Mouse (Mus musculus) hindbrain, embryonic 13.5 days (tissue): ENCODE measurements around the gene Car12. TPM values are rescaled to one million over a fixed set of nuclear protein-coding genes. Genes with fewer than 3 reads are reported as not detected.

ENCODE experiments used
- ATAC-seq: fragments of 200-750 bp; cut with Nextera tagmentation; 2 replicates; pipeline ENCODE4 v1.8.0; 2017; ENCODE audit warnings: moderate TSS enrichment; ENCODE audit not compliant: low FRiP score
- H3K27ac ChIP-seq: fragments of 300-500 bp; sonication (generic); 2 replicates; pipeline ENCODE4 v1.5.1; 2015; ENCODE audit warnings: inconsistent platforms, mild to moderate bottlenecking, moderate library complexity
- H3K27me3 ChIP-seq: fragments of 300-500 bp; sonication (generic); 2 replicates; pipeline ENCODE4 v1.6.1; 2015; ENCODE audit warnings: mild to moderate bottlenecking, inconsistent platforms
- H3K36me3 ChIP-seq: fragments of 300-500 bp; sonication (generic); 2 replicates; pipeline ENCODE4 v1.6.1; 2015; ENCODE audit warnings: mild to moderate bottlenecking, inconsistent platforms
- H3K4me1 ChIP-seq: fragments of 300-500 bp; sonication (generic); replicated peaks from 2 replicates; pipeline ENCODE4 v1.6.1; 2015; ENCODE audit warnings: inconsistent platforms
- H3K4me2 ChIP-seq: fragments of 300-500 bp; sonication (generic); 2 replicates; pipeline ENCODE4 v1.6.1; 2015; ENCODE audit warnings: inconsistent platforms, mild to moderate bottlenecking, moderate library complexity
- H3K4me3 ChIP-seq: fragments of 300-500 bp; sonication (generic); 2 replicates; pipeline ENCODE4 v1.5.1; 2015; ENCODE audit warnings: mild to moderate bottlenecking, inconsistent platforms
- H3K9ac ChIP-seq: fragments of 300-500 bp; sonication (generic); 2 replicates; pipeline ENCODE4 v1.6.1; 2015; ENCODE audit warnings: mild to moderate bottlenecking, inconsistent platforms
- H3K9me3 ChIP-seq: fragments of 300-500 bp; sonication (generic); 2 replicates; pipeline ENCODE4 v1.6.1; 2016; ENCODE audit warnings: inconsistent platforms
- WGBS: fragments of 180-500 bp; shearing (Covaris S2); methylation state at CpG from one replicate; pipeline ENCODE4 v1.1.7; 2015; 5-methylcytosine and 5-hydroxymethylcytosine counted together
- polyA plus RNA-seq: library from polyadenylated mRNA; unstranded; fragments of >200 nt; fragmentation: Nextera tagmentation; extraction: Ambion mirVana; gene quantifications from 2 replicates; pipeline ENCODE4 v1.2.1, GENCODE M21; 2015

Gene Car12
- polyA plus RNA-seq, result 3.3 and 6.4 TPM in 2 replicates

DNA sequence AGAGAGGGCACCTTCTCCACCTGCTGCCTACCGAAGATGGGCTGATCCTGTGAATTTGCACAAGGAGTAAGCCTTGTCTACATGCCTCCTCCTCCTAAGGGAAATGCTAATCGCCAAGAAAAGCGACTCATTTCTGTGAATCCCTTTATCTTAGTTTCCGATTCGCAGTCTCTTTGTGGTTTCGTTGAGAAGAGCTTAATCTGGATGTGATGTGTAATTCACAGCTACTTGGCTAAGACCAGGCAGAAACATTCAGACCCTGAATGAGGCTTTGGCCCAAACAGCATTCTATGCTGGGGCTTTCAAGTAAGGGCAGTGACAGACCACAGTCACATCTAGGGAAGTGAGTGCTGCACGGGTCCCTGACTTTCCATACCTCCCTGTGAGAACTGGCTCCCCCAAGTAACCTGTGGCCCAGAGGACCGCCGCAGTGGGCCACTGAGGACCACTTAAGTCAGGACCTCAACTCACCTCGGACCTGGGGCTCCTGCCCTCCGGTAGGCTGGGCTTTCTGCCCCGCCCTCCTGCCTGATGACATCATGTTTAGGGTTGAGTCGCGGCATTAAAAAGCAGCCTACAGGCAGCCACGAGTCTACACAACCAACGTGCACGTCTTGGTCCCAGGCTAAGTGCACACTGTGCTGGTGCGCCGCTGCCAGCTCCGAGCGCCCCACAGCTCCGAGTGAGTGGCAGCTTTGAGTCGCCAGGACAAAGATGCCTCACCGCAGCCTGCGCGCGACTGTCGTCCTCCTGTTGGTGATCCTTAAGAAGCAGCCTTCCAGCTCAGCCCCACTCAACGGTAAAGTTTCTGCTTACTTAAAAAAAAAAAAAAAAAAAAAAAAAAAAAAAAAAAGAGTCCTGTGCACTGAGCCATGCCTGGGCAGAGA is at the start of gene Car12:
Gene Car12 (plus strand): TSS at position 552 of the 887 bp plus-strand sequence.
- 15% methylated on average over 29 of the region's 29 CpGs for WGBS
- H3K27me3 ChIP-seq, result peaks cover 29% of the 10 kb centered on the region
- no peaks in the 10 kb centered on the region for H3K9me3 ChIP-seq
- H3K27ac ChIP-seq, result no peak within 1 kb of the TSS
- peaks cover 23% of the 10 kb centered on the region for H3K4me1 ChIP-seq
- peak within 1 kb of the TSS; percentile 68 for H3K4me2 ChIP-seq
- peak within 1 kb of the TSS; percentile 38 for H3K4me3 ChIP-seq
- H3K36me3 ChIP-seq, result no peaks in the 10 kb centered on the region
- 0 out of 2 replicates have a peak, but pooled peaks have one; percentile 57 for ATAC-seq
- peak within 1 kb of the TSS; percentile 61 for H3K9ac ChIP-seq

DNA sequence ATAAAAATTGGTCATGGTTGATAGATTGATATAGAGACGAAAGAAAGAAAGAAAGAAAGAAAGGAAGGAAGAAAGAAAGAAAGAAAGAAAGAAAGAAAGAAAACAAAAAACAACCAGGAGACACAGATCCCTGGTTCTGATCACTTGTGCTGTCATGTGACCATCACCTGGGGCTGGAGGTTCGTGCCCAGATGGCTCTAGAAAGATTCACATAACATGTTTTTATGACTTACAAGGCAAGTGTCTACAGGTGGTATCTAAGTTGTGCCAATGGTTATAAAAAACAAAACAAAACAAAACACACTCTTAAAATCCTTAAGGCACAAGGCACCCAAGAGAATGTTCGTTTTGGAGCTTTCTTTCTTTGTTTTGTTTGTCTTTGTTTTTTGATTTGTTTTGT is 49.7 kb upstream of the Car12 start:
- WGBS, result 83% methylated on average over 3 of the region's 3 CpGs
- H3K27me3 ChIP-seq, result no peaks in the 10 kb centered on the region
- no peaks in the 10 kb centered on the region for H3K36me3 ChIP-seq
- no peak overlapping the region for H3K4me3 ChIP-seq
- no peak overlapping the region for H3K9ac ChIP-seq
- 0 out of 2 replicates have a peak, but pooled peaks cover 3% of the 10 kb centered on the region for H3K4me1 ChIP-seq
- no peak overlapping the region for H3K27ac ChIP-seq
- H3K9me3 ChIP-seq, result no peaks in the 10 kb centered on the region
- ATAC-seq, result no peak
- H3K4me2 ChIP-seq, result no peak overlapping the region

DNA sequence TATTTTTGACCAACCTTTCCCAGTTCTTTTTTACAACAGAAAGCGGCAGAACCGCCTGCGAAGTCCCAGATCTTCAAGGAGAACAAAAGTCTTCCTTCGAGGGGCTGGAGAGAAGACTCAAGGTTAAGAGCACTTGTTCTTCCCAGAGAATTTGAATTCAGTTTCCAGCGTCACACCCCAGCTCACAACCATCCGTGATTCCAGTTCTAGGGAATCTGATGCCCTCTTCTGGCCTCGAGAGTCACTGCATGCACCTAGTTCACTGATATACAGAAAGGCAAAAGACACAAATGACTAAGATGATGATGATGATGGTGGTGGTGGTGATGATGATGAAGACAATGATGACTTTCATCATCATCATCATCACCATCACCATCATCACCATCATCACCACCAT is 48.9 kb upstream of the Car12 start:
- Histone ChIP-seq H3K4me3 (no peak overlapping the region), H3K27ac (no peak overlapping the region), H3K9me3 (no peaks in the 10 kb centered on the region), H3K4me1 (no peaks in the 10 kb centered on the region), H3K4me2 (no peak overlapping the region), H3K27me3 (no peaks in the 10 kb centered on the region), H3K9ac (no peak overlapping the region), H3K36me3 (no peaks in the 10 kb centered on the region)
- no peak for ATAC-seq
- 85% methylated on average over 7 of the region's 7 CpGs for WGBS

DNA sequence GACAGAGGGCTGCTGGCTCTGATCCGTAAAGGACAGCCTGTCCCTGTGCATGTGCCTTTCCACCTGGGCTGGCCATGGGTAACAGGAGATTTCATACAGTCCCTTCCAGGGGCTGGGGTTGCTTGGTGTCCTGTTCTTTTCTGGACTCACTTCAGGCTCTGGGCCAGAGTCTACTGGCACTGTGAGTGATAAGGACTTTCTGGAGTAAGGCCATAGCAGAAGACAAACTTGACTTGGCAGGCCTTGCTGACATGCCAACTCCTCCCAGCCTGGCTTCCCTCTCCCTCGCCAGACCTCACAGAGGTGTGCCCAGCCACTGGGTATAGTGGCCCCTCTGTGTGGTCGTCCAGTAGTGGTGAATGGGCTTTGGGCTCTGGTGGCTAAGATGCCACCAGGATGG is 47.3 kb upstream of the Car12 start:
- H3K4me2 ChIP-seq, result no peak overlapping the region
- WGBS, result 90% methylated on average over 3 of the region's 3 CpGs
- H3K4me3 ChIP-seq, result no peak overlapping the region
- no peak for ATAC-seq
- no peaks in the 10 kb centered on the region for H3K9me3 ChIP-seq
- H3K36me3 ChIP-seq, result no peaks in the 10 kb centered on the region
- no peaks in the 10 kb centered on the region for H3K27me3 ChIP-seq
- H3K27ac ChIP-seq, result no peak overlapping the region
- no peaks in the 10 kb centered on the region for H3K4me1 ChIP-seq
- no peak overlapping the region for H3K9ac ChIP-seq

DNA sequence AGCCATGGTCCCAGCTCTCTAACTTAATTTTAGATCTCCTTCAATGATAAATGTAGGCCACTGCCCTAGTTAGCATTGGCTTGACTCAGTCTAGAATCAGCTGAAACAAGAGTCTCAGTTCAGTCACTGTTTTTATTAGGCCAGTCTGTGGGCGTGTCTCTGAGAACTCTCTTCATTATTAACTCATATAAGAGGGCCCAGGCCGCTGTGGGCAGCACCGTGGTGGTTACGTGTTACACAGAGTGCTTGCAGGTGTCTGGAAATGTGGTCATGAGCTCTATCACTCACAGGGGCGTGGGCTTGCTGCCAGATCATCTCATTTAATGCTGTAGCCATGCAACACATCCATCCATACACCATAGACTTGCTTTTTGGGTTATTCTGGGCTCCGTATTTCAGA is 46.4 kb upstream of the Car12 start:
- Histone ChIP-seq H3K9me3 (no peaks in the 10 kb centered on the region), H3K4me3 (no peak overlapping the region), H3K36me3 (no peaks in the 10 kb centered on the region), H3K9ac (no peak overlapping the region), H3K27me3 (no peaks in the 10 kb centered on the region), H3K4me2 (no peak overlapping the region), H3K27ac (no peak overlapping the region), H3K4me1 (no peaks in the 10 kb centered on the region)
- no peak for ATAC-seq
- 85% methylated on average over 6 of the region's 6 CpGs for WGBS

DNA sequence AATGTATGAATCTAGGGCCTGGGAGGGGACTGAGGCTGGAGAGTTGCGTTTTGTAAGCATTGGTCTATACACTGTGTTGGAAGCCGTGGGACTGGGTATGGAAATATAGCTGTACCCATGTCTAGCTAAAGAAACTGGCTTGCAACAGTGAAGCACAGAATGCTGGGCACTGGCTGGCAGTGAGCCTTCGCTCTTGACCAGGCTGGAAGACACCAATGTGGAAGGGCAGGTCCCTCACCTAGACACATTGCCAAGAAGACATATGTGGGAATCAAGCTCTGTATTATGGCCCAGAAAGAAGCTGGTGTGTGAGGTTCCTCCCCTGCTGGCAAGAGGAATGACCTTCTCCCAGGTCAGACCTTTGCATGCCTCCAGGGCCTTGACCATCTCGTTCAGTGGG is 45.6 kb upstream of the Car12 start:
- WGBS, result 91% methylated on average over 4 of the region's 4 CpGs
- H3K9me3 ChIP-seq, result no peaks in the 10 kb centered on the region
- no peaks in the 10 kb centered on the region for H3K27me3 ChIP-seq
- no peak for ATAC-seq
- no peak overlapping the region for H3K27ac ChIP-seq
- no peak overlapping the region for H3K4me3 ChIP-seq
- no peaks in the 10 kb centered on the region for H3K36me3 ChIP-seq
- H3K9ac ChIP-seq, result no peak overlapping the region
- H3K4me2 ChIP-seq, result no peak overlapping the region
- H3K4me1 ChIP-seq, result no peaks in the 10 kb centered on the region

DNA sequence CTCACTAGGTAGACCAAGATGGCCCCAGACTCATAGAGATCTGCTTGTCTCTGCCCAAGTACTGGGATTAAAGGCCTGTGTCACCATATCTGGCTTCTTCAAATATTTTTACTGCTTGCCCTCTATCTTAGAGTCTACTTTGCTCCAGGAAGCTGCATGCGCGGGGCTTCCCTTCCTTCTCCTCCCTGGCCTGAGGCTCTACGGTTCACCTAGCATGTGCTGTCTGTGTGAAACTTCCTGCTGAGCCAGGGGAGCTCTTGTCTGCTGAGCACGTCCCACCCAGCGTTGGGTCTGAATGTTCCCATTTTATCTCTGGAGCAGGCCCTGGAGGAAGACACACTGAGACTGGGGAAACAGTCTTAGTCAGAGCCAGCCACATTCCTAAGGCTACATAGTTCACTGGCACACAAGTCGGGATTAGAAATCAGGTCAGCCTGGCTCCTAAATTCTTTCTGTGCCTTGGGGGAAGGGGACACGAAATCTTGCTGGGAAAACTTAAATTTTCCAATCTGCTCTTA is 43.9 kb upstream of the Car12 start:
- H3K9ac ChIP-seq, result no peak overlapping the region
- no peak overlapping the region for H3K27ac ChIP-seq
- no peak overlapping the region for H3K4me2 ChIP-seq
- WGBS, result 59% methylated on average over 7 of the region's 7 CpGs
- H3K27me3 ChIP-seq, result no peaks in the 10 kb centered on the region
- H3K4me1 ChIP-seq, result no peaks in the 10 kb centered on the region
- no peaks in the 10 kb centered on the region for H3K9me3 ChIP-seq
- no peaks in the 10 kb centered on the region for H3K36me3 ChIP-seq
- ATAC-seq, result no peak
- H3K4me3 ChIP-seq, result no peak overlapping the region

DNA sequence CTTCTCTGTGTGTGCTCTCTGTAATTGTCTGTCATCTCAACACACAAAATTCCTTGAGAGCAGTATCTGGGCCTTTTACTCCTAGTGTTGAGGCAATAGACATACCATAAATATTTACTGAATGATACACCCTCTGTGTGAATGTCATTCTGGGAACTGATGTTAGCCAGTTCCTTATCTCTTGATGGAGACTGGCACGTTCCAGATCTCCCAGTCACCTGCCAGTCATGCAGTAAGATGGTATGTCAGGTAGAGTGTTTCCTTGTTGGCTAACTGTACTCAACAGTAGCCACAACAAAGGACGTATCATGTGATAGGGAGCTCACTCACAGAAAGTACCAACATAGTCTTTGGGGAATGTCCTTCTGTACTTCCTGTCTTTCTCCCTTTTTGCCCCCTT is 39.7 kb upstream of the Car12 start:
- H3K4me2 ChIP-seq, result no peak overlapping the region
- H3K4me1 ChIP-seq, result no peaks in the 10 kb centered on the region
- H3K9ac ChIP-seq, result no peak overlapping the region
- H3K36me3 ChIP-seq, result no peaks in the 10 kb centered on the region
- no peaks in the 10 kb centered on the region for H3K27me3 ChIP-seq
- no peak overlapping the region for H3K4me3 ChIP-seq
- H3K27ac ChIP-seq, result no peak overlapping the region
- no peaks in the 10 kb centered on the region for H3K9me3 ChIP-seq
- 91% methylated on average over 2 of the region's 2 CpGs for WGBS
- ATAC-seq, result no peak

DNA sequence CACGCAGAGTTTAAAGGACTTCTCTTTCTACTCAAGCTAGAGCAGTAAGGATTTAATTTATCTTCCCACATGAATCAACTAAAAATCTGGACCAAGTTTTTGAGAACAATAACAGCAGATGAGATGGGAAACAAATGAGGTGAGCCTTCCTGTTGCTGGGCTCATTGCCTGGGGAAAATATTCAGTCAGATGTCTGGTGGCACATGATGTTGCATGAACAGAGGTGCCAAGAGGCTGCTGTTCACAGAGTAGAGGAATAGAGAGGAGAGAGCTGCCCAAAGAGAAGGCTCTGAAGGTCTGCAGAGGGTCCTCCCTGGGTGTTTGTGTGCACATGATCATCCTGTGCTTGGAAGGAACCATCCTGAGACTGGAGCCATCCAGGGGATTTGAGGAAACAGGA is 37.9 kb upstream of the Car12 start:
- WGBS, result 95% methylated on average over 1 of the region's 1 CpGs
- Histone ChIP-seq H3K9me3 (no peaks in the 10 kb centered on the region), H3K9ac (no peak overlapping the region), H3K4me3 (no peak overlapping the region), H3K4me1 (no peaks in the 10 kb centered on the region), H3K27me3 (no peaks in the 10 kb centered on the region), H3K4me2 (no peak overlapping the region), H3K36me3 (no peaks in the 10 kb centered on the region), H3K27ac (no peak overlapping the region)
- no peak for ATAC-seq

DNA sequence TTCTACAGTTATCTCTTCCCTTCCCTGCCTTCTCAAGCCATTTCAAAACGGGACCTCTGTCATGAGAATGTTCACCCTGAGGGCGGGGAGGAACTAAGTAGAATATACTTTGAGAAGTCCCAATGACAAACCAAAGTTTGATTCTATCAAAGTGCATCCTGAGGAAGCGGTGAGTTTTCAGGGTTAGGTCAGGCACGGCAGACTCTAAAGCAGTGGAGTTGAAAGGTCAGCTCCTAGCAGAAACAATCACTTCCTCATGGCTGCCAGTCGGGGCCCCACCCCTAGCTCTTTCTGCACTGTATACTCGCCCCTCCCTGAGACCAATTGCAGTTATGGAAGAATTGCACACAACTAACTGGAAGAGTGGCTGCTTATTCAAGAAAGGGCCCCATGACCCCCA is 33.4 kb upstream of the Car12 start:
- 68% methylated on average over 6 of the region's 6 CpGs for WGBS
- Histone ChIP-seq H3K9me3 (no peaks in the 10 kb centered on the region), H3K27me3 (no peaks in the 10 kb centered on the region), H3K9ac (no peak overlapping the region), H3K36me3 (no peaks in the 10 kb centered on the region), H3K4me2 (no peak overlapping the region), H3K4me3 (no peak overlapping the region), H3K27ac (no peak overlapping the region), H3K4me1 (no peaks in the 10 kb centered on the region)
- ATAC-seq, result no peak

DNA sequence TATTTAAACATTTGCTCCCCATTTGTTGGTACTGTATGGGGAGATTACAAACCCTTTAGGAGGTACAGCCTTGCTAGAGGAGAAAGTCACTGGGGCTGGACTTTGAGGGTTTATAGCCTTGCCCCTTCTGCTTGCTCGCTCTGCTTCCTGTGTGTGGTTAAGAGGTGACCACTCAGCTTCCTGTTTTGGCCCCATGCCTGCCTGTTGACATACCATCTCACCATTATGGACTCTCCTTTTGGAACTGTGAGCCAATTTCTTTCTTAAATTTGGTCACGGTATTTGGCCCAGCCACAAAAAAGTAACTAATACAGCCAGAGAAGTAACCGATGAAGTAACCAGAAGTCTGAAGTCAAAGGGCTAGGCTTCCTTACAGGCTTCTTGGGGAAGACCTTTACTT is 30.7 kb upstream of the Car12 start:
- no peak for ATAC-seq
- Histone ChIP-seq H3K27me3 (no peaks in the 10 kb centered on the region), H3K4me2 (no peak overlapping the region), H3K4me1 (no peaks in the 10 kb centered on the region), H3K9ac (no peak overlapping the region), H3K27ac (no peak overlapping the region), H3K9me3 (no peaks in the 10 kb centered on the region), H3K36me3 (no peaks in the 10 kb centered on the region), H3K4me3 (no peak overlapping the region)
- 88% methylated on average over 3 of the region's 3 CpGs for WGBS

DNA sequence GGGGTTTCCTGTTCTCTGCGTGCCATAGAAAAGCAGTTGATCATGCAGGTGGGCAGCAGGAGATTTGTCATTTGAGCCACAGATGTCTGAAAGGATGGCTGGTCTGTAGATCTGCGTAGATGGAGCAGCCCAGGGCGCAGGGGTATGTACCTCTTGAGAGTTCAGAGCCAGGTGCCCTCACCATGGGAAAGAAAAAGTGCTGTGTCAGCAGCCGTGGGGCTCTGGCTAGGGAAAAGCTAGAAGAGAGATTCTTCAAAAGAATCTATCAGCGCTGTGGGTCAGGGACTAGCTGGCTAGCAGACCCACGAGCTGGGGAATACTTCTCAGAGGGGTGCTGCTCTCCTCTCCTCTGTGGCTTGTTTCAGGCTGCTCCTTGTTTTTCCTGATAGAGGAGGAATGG is 27.8 kb upstream of the Car12 start:
- no peak overlapping the region for H3K9ac ChIP-seq
- H3K27ac ChIP-seq, result no peak overlapping the region
- WGBS, result 78% methylated on average over 6 of the region's 6 CpGs
- H3K4me2 ChIP-seq, result no peak overlapping the region
- no peaks in the 10 kb centered on the region for H3K36me3 ChIP-seq
- H3K4me3 ChIP-seq, result no peak overlapping the region
- no peaks in the 10 kb centered on the region for H3K9me3 ChIP-seq
- no peaks in the 10 kb centered on the region for H3K27me3 ChIP-seq
- no peaks in the 10 kb centered on the region for H3K4me1 ChIP-seq
- ATAC-seq, result no peak

DNA sequence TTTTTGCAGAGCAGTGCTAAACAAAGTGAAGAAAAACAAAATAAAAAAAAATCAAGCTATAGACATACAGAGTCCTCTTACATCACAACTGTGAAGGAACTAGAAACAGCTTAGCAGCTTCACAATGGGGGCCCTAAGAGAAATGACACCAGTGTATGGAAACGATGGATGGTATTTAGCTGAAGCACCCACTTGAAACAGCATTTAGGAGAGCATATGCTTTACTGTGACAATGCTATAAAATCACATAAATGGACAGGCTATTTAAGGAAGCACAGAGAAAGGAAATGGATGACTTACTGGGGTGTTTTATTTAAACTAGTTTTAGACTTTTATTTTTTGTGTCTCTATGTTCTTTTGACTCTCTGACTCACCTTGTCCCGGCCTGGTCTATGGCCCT is 25.8 kb upstream of the Car12 start:
- Histone ChIP-seq H3K4me2 (no peak overlapping the region), H3K27ac (no peak overlapping the region), H3K4me1 (no peaks in the 10 kb centered on the region), H3K36me3 (no peaks in the 10 kb centered on the region), H3K9me3 (no peaks in the 10 kb centered on the region), H3K27me3 (no peaks in the 10 kb centered on the region), H3K4me3 (no peak overlapping the region), H3K9ac (no peak overlapping the region)
- no peak for ATAC-seq
- WGBS, result 84% methylated on average over 2 of the region's 2 CpGs
